Mouse (Mus musculus): Measurements from ENCODE around the gene Sprr2f.

DNA sequence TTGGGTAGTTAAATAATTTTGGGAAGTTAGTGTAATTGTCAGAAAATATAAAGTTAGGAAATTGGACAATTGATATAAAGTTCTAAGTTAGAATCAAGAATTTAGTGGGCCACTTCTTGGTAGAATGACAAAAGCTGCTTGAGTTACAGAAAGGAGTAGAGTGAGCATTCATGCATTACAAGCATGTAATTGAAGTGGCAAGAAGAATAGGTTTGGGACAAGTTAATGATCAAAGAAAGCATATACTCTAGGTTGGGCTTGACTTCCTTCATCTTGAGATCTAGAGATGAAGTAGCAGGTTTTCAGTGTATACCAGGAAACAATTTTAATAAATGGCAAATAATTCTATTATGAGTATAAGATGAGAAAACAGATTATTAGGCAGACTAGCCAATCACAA, 3.4 kb upstream of the Sprr2f start:
- TF ChIP-seq CTCF (IDR thresholded peaks at IDR 0.05; ENCODE audit: low read depth) (no peak), EP300 (IDR thresholded peaks at IDR 0.05; ENCODE audit: low read depth) (no peak)
